Mouse (Mus musculus) midbrain, embryonic 15.5 days (tissue): Measurements from ENCODE around the gene Herc1. TPM values are rescaled to one million over a fixed set of nuclear protein-coding genes. Genes with fewer than 3 reads are reported as not detected.
"Not testable (repeated sequence)": the region's sequence is repeated elsewhere in the genome, so short reads cannot be mapped to it uniquely, and the experiment has no call there.

Source experiments
- ATAC-seq: fragments of 200-750 bp; cut with Nextera tagmentation; replicated peaks from 2 replicates; pipeline ENCODE4 v1.8.0; 2017; ENCODE audit warnings: moderate TSS enrichment
- H3K27ac ChIP-seq: fragments of 300-500 bp; sonication (generic); 2 replicates; pipeline ENCODE4 v1.5.1; 2015; ENCODE audit warnings: mild to moderate bottlenecking, inconsistent platforms
- H3K27me3 ChIP-seq: fragments of 300-500 bp; sonication (generic); replicated peaks from 2 replicates; pipeline ENCODE4 v1.6.1; 2015; ENCODE audit warnings: inconsistent platforms
- H3K36me3 ChIP-seq: fragments of 300-500 bp; sonication (generic); replicated peaks from 2 replicates; pipeline ENCODE4 v1.6.1; 2015; ENCODE audit warnings: inconsistent platforms
- H3K4me1 ChIP-seq: fragments of 300-500 bp; sonication (generic); 2 replicates; pipeline ENCODE4 v1.6.1; 2015; ENCODE audit warnings: inconsistent platforms
- H3K4me2 ChIP-seq: fragments of 300-500 bp; sonication (generic); 2 replicates; pipeline ENCODE4 v1.6.1; 2015; ENCODE audit warnings: inconsistent platforms, mild to moderate bottlenecking, moderate library complexity
- H3K4me3 ChIP-seq: fragments of 300-500 bp; sonication (generic); 2 replicates; pipeline ENCODE4 v1.5.1; 2015; ENCODE audit warnings: mild to moderate bottlenecking, inconsistent platforms
- H3K9ac ChIP-seq: fragments of 300-500 bp; sonication (generic); 2 replicates; pipeline ENCODE4 v1.6.1; 2015; ENCODE audit warnings: mild to moderate bottlenecking, inconsistent platforms
- H3K9me3 ChIP-seq: fragments of 300-500 bp; sonication (generic); 2 replicates; pipeline ENCODE4 v1.6.1; 2016; ENCODE audit warnings: inconsistent platforms
- WGBS: fragments of 180-500 bp; shearing (Covaris S2); methylation state at CpG from one replicate; pipeline ENCODE4 v1.1.7; 2015; ENCODE audit warnings: mixed read lengths; 5-methylcytosine and 5-hydroxymethylcytosine counted together
- polyA plus RNA-seq: library from polyadenylated mRNA; unstranded; fragments of >200 nt; fragmentation: Nextera tagmentation; extraction: Ambion mirVana; gene quantifications from 2 replicates; pipeline ENCODE4 v1.2.1, GENCODE M21; 2015

Gene Herc1
- polyA plus RNA-seq, 1 experiment from 2014 or later: 55.2 TPM

GRCm38 (mm10) chr9:66360143-66360690 is 10.0 kb downstream of the Herc1 start:
- H3K4me2 ChIP-seq: no peak overlapping the region

GRCm38 (mm10) chr9:66368890-66369433 is 18.7 kb downstream of the Herc1 start:
- Histone ChIP-seq H3K9ac (no peak overlapping the region), H3K4me2 (no peak overlapping the region), H3K9me3 (no peaks in the 10 kb centered on the region), H3K27ac (no peak overlapping the region), H3K27me3 (no peaks in the 10 kb centered on the region), H3K4me3 (no peak overlapping the region), H3K36me3 (0 out of 2 replicates have a peak, but pooled peaks cover 12% of the 10 kb centered on the region), H3K4me1 (no peaks in the 10 kb centered on the region; the same call in 1 of the 2 replicates)
- WGBS: 62% methylated on average over 4 of the region's 4 CpGs
- no peak for ATAC-seq

More at GRCm38 (mm10) chr9:66360143-66360690, 10.0 kb downstream of the Herc1 start:
- H3K36me3 ChIP-seq: no peaks in the 10 kb centered on the region
- no peaks in the 10 kb centered on the region for H3K9me3 ChIP-seq
- 80% methylated on average over 14 of the region's 14 CpGs for WGBS
- H3K4me3 ChIP-seq: no peak overlapping the region
- no peak overlapping the region for H3K9ac ChIP-seq
- no peak overlapping the region for H3K27ac ChIP-seq
- ATAC-seq: no peak
- no peaks in the 10 kb centered on the region; the same call in 1 of the 2 replicates for H3K4me1 ChIP-seq
- no peaks in the 10 kb centered on the region for H3K27me3 ChIP-seq

- Histone ChIP-seq H3K9ac (no peak overlapping the region), H3K27ac (no peak overlapping the region), H3K4me2 (no peak overlapping the region), H3K9me3 (no peaks in the 10 kb centered on the region), H3K4me1 (no peaks in the 10 kb centered on the region; the same call in 1 of the 2 replicates), H3K27me3 (no peaks in the 10 kb centered on the region), H3K36me3 (0 out of 2 replicates have a peak, but pooled peaks cover 12% of the 10 kb centered on the region), H3K4me3 (no peak overlapping the region)
- WGBS: 76% methylated on average over 3 of the region's 3 CpGs
- ATAC-seq: no peak
Observed at GRCm38 (mm10) chr9:66370334-66370733, 20.1 kb downstream of the Herc1 start.

GRCm38 (mm10) chr9:66370847-66371246 is 20.6 kb downstream of the Herc1 start:
- Histone ChIP-seq H3K27me3 (no peaks in the 10 kb centered on the region), H3K4me2 (no peak overlapping the region), H3K9me3 (no peaks in the 10 kb centered on the region), H3K27ac (no peak overlapping the region), H3K4me3 (no peak overlapping the region), H3K36me3 (0 out of 2 replicates have a peak, but pooled peaks cover 12% of the 10 kb centered on the region), H3K9ac (no peak overlapping the region), H3K4me1 (no peaks in the 10 kb centered on the region; the same call in 1 of the 2 replicates)
- 84% methylated on average over 3 of the region's 3 CpGs for WGBS
- ATAC-seq: no peak

- Histone ChIP-seq H3K36me3 (0 out of 2 replicates have a peak, but pooled peaks cover 12% of the 10 kb centered on the region), H3K9me3 (no peaks in the 10 kb centered on the region), H3K4me3 (no peak overlapping the region), H3K4me1 (no peaks in the 10 kb centered on the region; the same call in 1 of the 2 replicates), H3K4me2 (no peak overlapping the region), H3K9ac (no peak overlapping the region), H3K27me3 (no peaks in the 10 kb centered on the region), H3K27ac (no peak overlapping the region)
- no peak for ATAC-seq
- 96% methylated on average over 3 of the region's 3 CpGs for WGBS
Observed at GRCm38 (mm10) chr9:66373432-66373831, 23.2 kb downstream of the Herc1 start.

- no peak for ATAC-seq
- H3K9me3 ChIP-seq: no peaks in the 10 kb centered on the region
- 0 out of 2 replicates have a peak, but pooled peaks cover 12% of the 10 kb centered on the region for H3K36me3 ChIP-seq
- no peak overlapping the region for H3K4me2 ChIP-seq
- no peaks in the 10 kb centered on the region for H3K4me1 ChIP-seq
- no peaks in the 10 kb centered on the region for H3K27me3 ChIP-seq
- H3K9ac ChIP-seq: no peak overlapping the region
- no peak overlapping the region for H3K27ac ChIP-seq
- H3K4me3 ChIP-seq: no peak overlapping the region
Observed at GRCm38 (mm10) chr9:66374495-66375478, 24.5 kb downstream of the Herc1 start.

GRCm38 (mm10) chr9:66383417-66383816 is 33.2 kb downstream of the Herc1 start:
- Histone ChIP-seq H3K9ac (no peak overlapping the region), H3K4me3 (no peak overlapping the region), H3K4me1 (no peaks in the 10 kb centered on the region), H3K9me3 (no peaks in the 10 kb centered on the region), H3K36me3 (peaks cover 6% of the 10 kb centered on the region; the same call in 1 of the 2 replicates), H3K4me2 (no peak overlapping the region), H3K27me3 (no peaks in the 10 kb centered on the region), H3K27ac (no peak overlapping the region)
- 92% methylated on average over 3 of the region's 3 CpGs for WGBS
- no peak for ATAC-seq

- H3K4me3 ChIP-seq, H3K27ac ChIP-seq, H3K9me3 ChIP-seq, H3K4me1 ChIP-seq, ATAC-seq, H3K4me2 ChIP-seq, H3K27me3 ChIP-seq, H3K9ac ChIP-seq: not testable (repeated sequence)
- 95% methylated on average over 2 of the region's 2 CpGs for WGBS
- peaks cover 16% of the 10 kb centered on the region for H3K36me3 ChIP-seq
Observed at GRCm38 (mm10) chr9:66390338-66390737, 40.1 kb downstream of the Herc1 start.

- no peaks in the 10 kb centered on the region for H3K27me3 ChIP-seq
- no peak overlapping the region for H3K4me2 ChIP-seq
- no peaks in the 10 kb centered on the region for H3K4me1 ChIP-seq
- ATAC-seq: no peak
- no peak overlapping the region for H3K9ac ChIP-seq
- H3K27ac ChIP-seq: no peak overlapping the region
- WGBS: 95% methylated on average over 5 of the region's 5 CpGs
- H3K36me3 ChIP-seq: peaks cover 22% of the 10 kb centered on the region
- H3K9me3 ChIP-seq: no peaks in the 10 kb centered on the region
- H3K4me3 ChIP-seq: no peak overlapping the region
Observed at GRCm38 (mm10) chr9:66393304-66393703, 43.1 kb downstream of the Herc1 start.

- no peaks in the 10 kb centered on the region for H3K4me1 ChIP-seq
- no peak overlapping the region for H3K9ac ChIP-seq
- no peak overlapping the region for H3K4me3 ChIP-seq
- H3K27me3 ChIP-seq: no peaks in the 10 kb centered on the region
- H3K9me3 ChIP-seq: no peaks in the 10 kb centered on the region
- H3K4me2 ChIP-seq: no peak overlapping the region
- H3K27ac ChIP-seq: no peak overlapping the region
- peaks cover 9% of the 10 kb centered on the region for H3K36me3 ChIP-seq
- no peak for ATAC-seq
Observed at GRCm38 (mm10) chr9:66423492-66423891, 73.2 kb downstream of the Herc1 start.

- no peak for ATAC-seq
- Histone ChIP-seq H3K9ac (no peak overlapping the region), H3K27me3 (no peaks in the 10 kb centered on the region), H3K4me1 (no peaks in the 10 kb centered on the region), H3K4me2 (no peak overlapping the region), H3K36me3 (peaks cover 28% of the 10 kb centered on the region; the same call in 1 of the 2 replicates), H3K9me3 (no peaks in the 10 kb centered on the region), H3K4me3 (no peak overlapping the region), H3K27ac (no peak overlapping the region)
- 95% methylated on average over 8 of the region's 8 CpGs for WGBS
Observed at GRCm38 (mm10) chr9:66440007-66440406, 89.8 kb downstream of the Herc1 start.

- Histone ChIP-seq H3K9ac (no peak overlapping the region), H3K27ac (no peak overlapping the region), H3K9me3 (no peaks in the 10 kb centered on the region), H3K27me3 (no peaks in the 10 kb centered on the region), H3K4me3 (no peak overlapping the region), H3K4me1 (no peaks in the 10 kb centered on the region), H3K4me2 (no peak overlapping the region), H3K36me3 (peaks cover 32% of the 10 kb centered on the region)
- WGBS: 85% methylated on average over 5 of the region's 5 CpGs
- ATAC-seq: no peak
Observed at GRCm38 (mm10) chr9:66448253-66448652, 98.0 kb downstream of the Herc1 start.
